Mouse (Mus musculus) testis, adult 2 months (tissue): ENCODE measurements around the gene Ddi1. TPM values are rescaled to one million over a fixed set of nuclear protein-coding genes. Genes with fewer than 3 reads are reported as not detected.

ENCODE experiments used
- H3K27ac ChIP-seq: fragments of 200-500 bp; 2 replicates; pipeline ENCODE4 v1.5.1; 2012; ENCODE audit warnings: low read depth, low read length; ENCODE audit not compliant: control insufficient read depth, insufficient read depth
- H3K27me3 ChIP-seq: fragments of 200-500 bp; 2 replicates; pipeline ENCODE4 v1.6.1; 2012; ENCODE audit warnings: mild to moderate bottlenecking, low read length, moderate library complexity; ENCODE audit not compliant: control insufficient read depth, insufficient read depth
- H3K36me3 ChIP-seq: fragments of 200-500 bp; 2 replicates; pipeline ENCODE4 v1.6.1; 2012; ENCODE audit warnings: mild to moderate bottlenecking, low read length; ENCODE audit not compliant: control insufficient read depth, insufficient read depth
- H3K4me1 ChIP-seq: fragments of 200-500 bp; 2 replicates; pipeline ENCODE4 v1.6.1; 2012; ENCODE audit warnings: low read length; ENCODE audit not compliant: control insufficient read depth, insufficient read depth
- H3K4me3 ChIP-seq: fragments of 200-500 bp; 2 replicates; pipeline ENCODE4 v1.5.1; 2012; ENCODE audit warnings: low read depth, mild to moderate bottlenecking, low read length, moderate library complexity, mixed read lengths; ENCODE audit not compliant: control insufficient read depth
- CTCF ChIP-seq: fragments of 200-500 bp; IDR thresholded peaks from 2 replicates; pipeline ENCODE4 v1.5.1; 2012; ENCODE audit warnings: low read depth, mild to moderate bottlenecking, inconsistent platforms, low read length, moderate library complexity; ENCODE audit not compliant: control insufficient read depth, insufficient read depth, insufficient replicate concordance
- POLR2A ChIP-seq: fragments of 200-500 bp; IDR thresholded peaks from 2 replicates; pipeline ENCODE4 v1.6.1; 2012; ENCODE audit warnings: low read depth, mild to moderate bottlenecking, inconsistent platforms, low read length, moderate library complexity; ENCODE audit not compliant: control insufficient read depth
- polyA plus RNA-seq: library from polyadenylated mRNA; depleted of rRNA; stranded (reverse); fragments of >200 nt; gene quantifications from 2 replicates; pipeline ENCODE4 v1.2.3, GENCODE M21; 2012; rRNA removed

Gene Ddi1
- polyA plus RNA-seq: 47.5 and 52.0 TPM in 2 replicates

- Histone ChIP-seq H3K4me1 (no peaks in the 10 kb centered on the region; the same call in 1 of the 2 replicates), H3K27me3 (no peaks in the 10 kb centered on the region), H3K27ac (no peak within 1 kb of the TSS), H3K36me3 (no peaks in the 10 kb centered on the region), H3K4me3 (no peak within 1 kb of the TSS)
- TF ChIP-seq POLR2A (no peak), CTCF (no peak)
Observed at GRCm38 (mm10) chr9:6269796-6270280, at the start of gene Ddi1. Gene Ddi1 (minus strand): TSS chr9:6269846.

DNA sequence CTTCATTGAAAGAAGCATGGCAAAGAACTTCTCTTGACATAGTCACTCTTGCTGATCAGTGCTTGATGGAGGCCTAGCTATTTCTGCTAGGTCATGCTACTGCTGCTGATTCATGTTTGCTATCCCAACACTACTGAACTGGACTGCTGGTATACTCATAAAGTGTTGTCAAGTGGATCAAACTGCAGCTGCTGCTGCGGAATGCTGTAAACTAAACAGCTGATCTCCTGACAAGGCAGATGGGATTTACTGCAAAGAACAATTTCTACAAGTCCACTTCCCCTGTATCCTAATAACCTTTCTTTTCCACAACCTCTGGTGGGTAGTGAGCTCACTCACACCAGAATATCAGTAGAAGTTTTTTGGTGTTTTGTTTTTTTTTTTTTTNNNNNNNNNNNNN lies 47.5 kb upstream of the Ddi1 start:
- TF ChIP-seq POLR2A (no peak), CTCF (no peak)
- Histone ChIP-seq H3K4me3 (no peak overlapping the region), H3K27ac (no peak overlapping the region), H3K27me3 (no peaks in the 10 kb centered on the region), H3K36me3 (no peaks in the 10 kb centered on the region), H3K4me1 (no peaks in the 10 kb centered on the region)

GRCm38 (mm10) chr9:6305847-6306246 lies 36.2 kb upstream of the Ddi1 start:
- Histone ChIP-seq H3K27me3 (no peaks in the 10 kb centered on the region), H3K27ac (no peak overlapping the region), H3K4me3 (no peak overlapping the region), H3K4me1 (no peaks in the 10 kb centered on the region), H3K36me3 (no peaks in the 10 kb centered on the region)
- TF ChIP-seq POLR2A (no peak), CTCF (no peak)

GRCm38 (mm10) chr9:6304590-6304989 lies 34.9 kb upstream of the Ddi1 start:
- TF ChIP-seq POLR2A: no peak
- TF ChIP-seq CTCF: no peak
- Histone ChIP-seq H3K27me3 (no peaks in the 10 kb centered on the region), H3K27ac (no peak overlapping the region), H3K4me3 (no peak overlapping the region), H3K4me1 (no peaks in the 10 kb centered on the region), H3K36me3 (no peaks in the 10 kb centered on the region)

DNA sequence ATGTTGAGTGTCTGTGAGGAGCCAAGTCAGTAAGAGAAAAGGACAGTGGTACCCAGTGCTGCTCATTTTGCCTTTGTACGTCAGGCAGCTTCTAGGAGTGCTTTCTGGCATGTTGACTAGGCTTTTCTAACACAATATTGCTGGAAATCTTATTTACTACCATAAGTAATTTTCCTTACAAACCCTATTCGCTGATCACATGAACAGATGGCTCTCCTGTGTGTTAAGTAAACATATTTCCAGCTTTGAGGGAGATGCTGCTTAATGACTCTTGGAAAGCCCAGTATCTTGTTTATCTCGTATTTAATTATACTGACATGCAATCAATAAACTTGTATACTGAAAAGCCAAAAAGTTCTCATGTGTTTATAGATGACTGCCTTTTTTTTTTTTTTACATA lies 32.4 kb upstream of the Ddi1 start:
- TF ChIP-seq POLR2A (no peak), CTCF (no peak)
- H3K27ac ChIP-seq: no peak overlapping the region
- no peaks in the 10 kb centered on the region for H3K4me1 ChIP-seq
- H3K27me3 ChIP-seq: no peaks in the 10 kb centered on the region
- H3K4me3 ChIP-seq: no peak overlapping the region
- no peaks in the 10 kb centered on the region for H3K36me3 ChIP-seq

- no peaks in the 10 kb centered on the region for H3K36me3 ChIP-seq
- H3K27ac ChIP-seq: no peak overlapping the region
- no peak overlapping the region for H3K4me3 ChIP-seq
- TF ChIP-seq POLR2A (no peak), CTCF (no peak)
- no peaks in the 10 kb centered on the region for H3K27me3 ChIP-seq
- H3K4me1 ChIP-seq: no peaks in the 10 kb centered on the region
Observed at GRCm38 (mm10) chr9:6298547-6298946, 28.9 kb upstream of the Ddi1 start.

DNA sequence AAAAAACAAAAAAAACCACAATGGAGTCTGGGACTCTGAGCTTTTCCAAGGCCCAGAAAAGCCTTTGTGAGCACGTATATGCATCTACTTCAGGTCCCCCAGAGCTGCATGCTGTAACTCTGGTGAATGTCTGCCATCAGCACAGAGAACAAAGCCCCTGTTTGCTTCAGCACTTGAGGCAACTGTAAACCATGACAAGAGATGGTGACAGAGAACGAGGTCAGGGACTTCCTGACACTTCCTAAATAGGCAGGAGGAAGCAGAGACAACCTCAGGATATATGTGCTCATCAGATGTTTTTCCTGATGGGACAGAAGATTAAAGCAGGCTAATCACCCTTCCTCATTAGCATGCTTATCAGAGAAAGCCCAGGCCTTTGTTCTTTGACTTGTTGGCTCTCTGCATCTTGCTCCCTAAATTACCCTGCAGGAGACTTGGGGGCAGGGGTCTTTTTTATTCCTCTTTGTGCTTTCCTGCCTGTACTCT lies 19.6 kb upstream of the Ddi1 start:
- no peak overlapping the region for H3K4me3 ChIP-seq
- no peaks in the 10 kb centered on the region for H3K4me1 ChIP-seq
- H3K36me3 ChIP-seq: no peaks in the 10 kb centered on the region
- no peak overlapping the region for H3K27ac ChIP-seq
- no peaks in the 10 kb centered on the region for H3K27me3 ChIP-seq
- no peak for TF ChIP-seq POLR2A

DNA sequence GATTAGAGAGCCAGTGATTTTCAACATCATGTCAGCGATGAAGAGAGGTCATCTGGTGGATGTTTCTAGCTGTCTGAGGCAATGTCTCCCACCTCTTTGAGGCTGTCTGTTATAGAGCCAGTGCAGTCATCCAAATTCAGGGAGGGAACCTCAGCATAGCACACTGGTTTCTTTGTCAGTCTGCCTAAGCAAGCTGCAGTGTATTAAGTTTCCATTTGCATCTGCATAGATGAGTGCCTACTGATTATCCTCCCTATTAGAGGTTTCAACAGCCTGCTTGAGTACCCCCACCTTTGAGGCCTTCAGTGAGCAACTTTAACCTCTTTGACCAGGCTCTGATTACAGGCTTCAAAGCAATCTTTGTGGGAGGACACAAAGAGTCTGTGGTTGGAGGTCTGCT lies 17.1 kb upstream of the Ddi1 start:
- no peak overlapping the region for H3K4me3 ChIP-seq
- H3K4me1 ChIP-seq: no peaks in the 10 kb centered on the region
- no peak for TF ChIP-seq CTCF
- no peak for TF ChIP-seq POLR2A
- no peaks in the 10 kb centered on the region for H3K36me3 ChIP-seq
- no peaks in the 10 kb centered on the region for H3K27me3 ChIP-seq
- no peak overlapping the region for H3K27ac ChIP-seq
